Comparison of ENCODE assay signal across 13 mouse cellular contexts in genomic region chr4:97990431-97990830, GRCm38 (mm10).
DNase-seq lines count a peak whose midpoint lies in the region; ATAC-seq and TF ChIP-seq lines count a peak whose summit lies in the region.
"Had no signal": no experiment of that assay in that cellular context is flagged by ENCODE, and none has a peak within 500 bp of the region (broad histone marks: within the 10 kb centered on the region; RNA-seq: fewer than 3 reads in every experiment).

No protein-coding gene starts in this region.

- 20% methylated on average over 5 of the region's 5 CpGs for WGBS in heart, embryonic 14.5 days
- 83% methylated on average over 5 of the region's 5 CpGs for WGBS in forebrain, embryonic 11.5 days
- whole genome bisulfite sequencing in midbrain, postnatal 0 days = 72% methylated on average over 5 of the region's 5 CpGs
- WGBS in liver, postnatal 0 days (ENCODE audit: insufficient replicate concordance) = 53% methylated on average over 5 of the region's 5 CpGs

- no peak for TF ChIP-seq CTCF in midbrain, postnatal 0 days (IDR thresholded peaks at IDR 0.05)
- TF ChIP-seq CTCF in liver, postnatal 0 days (IDR thresholded peaks at IDR 0.05; ENCODE audit: low read depth) = no peak

- H3K27me3 ChIP-seq in heart, embryonic 14.5 days (ENCODE audit: control insufficient read depth, insufficient read depth, low read length) = no peaks in the 10 kb centered on the region
- H3K27me3 ChIP-seq in forebrain, embryonic 11.5 days (ENCODE audit: control insufficient read depth, insufficient read depth, low read length) = no peaks in the 10 kb centered on the region
- no peaks in the 10 kb centered on the region for H3K27me3 ChIP-seq in midbrain, postnatal 0 days (ENCODE audit: insufficient read depth, low read length)
- H3K27me3 ChIP-seq in liver, postnatal 0 days (ENCODE audit: insufficient read depth, low read length) = no peaks in the 10 kb centered on the region
- H3K27me3 ChIP-seq: forebrain, embryonic 12.5 days; hindbrain, embryonic 13.5 days; lung, embryonic 15.5 days had no signal

- no peak; the same call in 1 of the 2 replicates for TF ChIP-seq EP300 in liver, postnatal 0 days (IDR thresholded peaks at IDR 0.05; ENCODE audit: low read depth)

- H3K9ac ChIP-seq in heart, embryonic 14.5 days (ENCODE audit: low read length) = no peak overlapping the region
- no peak overlapping the region for H3K9ac ChIP-seq in forebrain, embryonic 11.5 days (ENCODE audit: low read length)
- H3K9ac ChIP-seq in midbrain, postnatal 0 days (replicated peaks; ENCODE audit: low read length, poor library complexity, severe bottlenecking) = no peak overlapping the region
- no peak overlapping the region for H3K9ac ChIP-seq in liver, postnatal 0 days (replicated peaks)
- H3K9ac ChIP-seq: forebrain, embryonic 12.5 days; hindbrain, embryonic 13.5 days; lung, embryonic 15.5 days had no signal

- peaks cover 19 to 35% of the 10 kb centered on the region in 2 experiments for H3K4me1 ChIP-seq in heart, embryonic 14.5 days (ENCODE audit: control insufficient read depth in 2 of 2, insufficient read depth in 2 of 2, low read length in 2 of 2)
- peaks cover 3% of the 10 kb centered on the region; the same call in 1 of the 2 replicates for H3K4me1 ChIP-seq in forebrain, embryonic 11.5 days (replicated peaks; ENCODE audit: control insufficient read depth, insufficient read depth, low read length)
- no peaks in the 10 kb centered on the region for H3K4me1 ChIP-seq in midbrain, postnatal 0 days (ENCODE audit: insufficient read depth, low read length)
- H3K4me1 ChIP-seq in liver, postnatal 0 days (ENCODE audit: insufficient read depth) = peaks cover 9% of the 10 kb centered on the region

- no peak overlapping the region for H3K4me3 ChIP-seq in heart, embryonic 14.5 days (ENCODE audit: control insufficient read depth in 1 of 2, insufficient read depth in 1 of 2, low read depth in 1 of 2, low read length in 2 of 2)
- H3K4me3 ChIP-seq in forebrain, embryonic 11.5 days (ENCODE audit: low read depth, low read length) = no peak overlapping the region
- H3K4me3 ChIP-seq in midbrain, postnatal 0 days (ENCODE audit: low read depth, low read length) = no peak overlapping the region
- H3K4me3 ChIP-seq in liver, postnatal 0 days (ENCODE audit: low read depth, low read length) = no peak overlapping the region
- H3K4me3 ChIP-seq: forebrain, embryonic 12.5 days; hindbrain, embryonic 13.5 days; lung, embryonic 15.5 days; myocyte had no signal

- DNase-seq in gastrocnemius, postnatal 25 days = peak; percentile 25
- no peak for DNase-seq in gastrocnemius, postnatal 4 days (ENCODE audit: low spot score in 2 of 2)
- peak; percentile 54 for DNase-seq in embryo, embryonic 10.5 days (ENCODE audit: low spot score)
- peak; percentile 33 for DNase-seq in lung, postnatal 14 days
- no peak for DNase-seq in forebrain, embryonic 11.5 days (ENCODE audit: low spot score)
- DNase-seq in midbrain, postnatal 0 days (ENCODE audit: low spot score) = no peak
- no peak for DNase-seq in liver, postnatal 0 days
- DNase-seq: right cerebral cortex, adult 18-20 months had no signal

- peak overlapping the region; percentile 20 to 72 for H3K27ac ChIP-seq in heart, embryonic 14.5 days (replicated peaks in 1 of 2; ENCODE audit: control insufficient read depth in 1 of 2, insufficient read depth in 1 of 2, low read depth in 2 of 2, low read length in 2 of 2)
- H3K27ac ChIP-seq in forebrain, embryonic 11.5 days (ENCODE audit: low read depth, low read length) = no peak overlapping the region
- H3K27ac ChIP-seq in midbrain, postnatal 0 days (ENCODE audit: low read depth, low read length) = no peak overlapping the region
- H3K27ac ChIP-seq in liver, postnatal 0 days (ENCODE audit: low read depth) = no peak overlapping the region
- H3K27ac ChIP-seq: forebrain, embryonic 12.5 days; hindbrain, embryonic 13.5 days; lung, embryonic 15.5 days had no signal

- no peaks in the 10 kb centered on the region for H3K9me3 ChIP-seq in heart, embryonic 14.5 days (ENCODE audit: control insufficient read depth, low read length)
- no peaks in the 10 kb centered on the region for H3K9me3 ChIP-seq in forebrain, embryonic 11.5 days (ENCODE audit: control insufficient read depth, low read length)
- H3K9me3 ChIP-seq in midbrain, postnatal 0 days (ENCODE audit: low read length) = no peaks in the 10 kb centered on the region
- no peaks in the 10 kb centered on the region for H3K9me3 ChIP-seq in liver, postnatal 0 days (ENCODE audit: low read length)
- H3K9me3 ChIP-seq: forebrain, embryonic 12.5 days; hindbrain, embryonic 13.5 days; lung, embryonic 15.5 days had no signal

- H3K36me3 ChIP-seq in heart, embryonic 14.5 days (ENCODE audit: control insufficient read depth, insufficient read depth, low read length) = no peaks in the 10 kb centered on the region
- H3K36me3 ChIP-seq in forebrain, embryonic 11.5 days (ENCODE audit: control insufficient read depth, insufficient read depth, low read length) = no peaks in the 10 kb centered on the region
- H3K36me3 ChIP-seq in midbrain, postnatal 0 days (ENCODE audit: insufficient read depth, low read length) = no peaks in the 10 kb centered on the region
- H3K36me3 ChIP-seq in liver, postnatal 0 days (replicated peaks; ENCODE audit: insufficient read depth, low read length) = no peaks in the 10 kb centered on the region
- H3K36me3 ChIP-seq: hindbrain, embryonic 13.5 days; lung, embryonic 15.5 days had no signal

- H3K4me2 ChIP-seq in heart, embryonic 14.5 days (ENCODE audit: low read length) = peak overlapping the region; percentile 18; the same call in 1 of the 2 replicates
- no peak overlapping the region for H3K4me2 ChIP-seq in forebrain, embryonic 11.5 days (ENCODE audit: low read depth, low read length, severe bottlenecking)
- H3K4me2 ChIP-seq in midbrain, postnatal 0 days (ENCODE audit: low read depth, low read length, poor library complexity, severe bottlenecking) = no peak overlapping the region
- no peak overlapping the region for H3K4me2 ChIP-seq in liver, postnatal 0 days (ENCODE audit: low read depth, low read length)
- H3K4me2 ChIP-seq: forebrain, embryonic 12.5 days; hindbrain, embryonic 13.5 days; lung, embryonic 15.5 days had no signal

- ATAC-seq in heart, embryonic 14.5 days (ENCODE audit: insufficient number of reproducible peaks, insufficient read depth, low FRiP score, low read depth) = no peak; the same call in 1 of the 2 replicates
- no peak for ATAC-seq in forebrain, embryonic 11.5 days (replicated peaks; ENCODE audit: low FRiP score)
- ATAC-seq in midbrain, postnatal 0 days (ENCODE audit: low FRiP score) = no peak
- ATAC-seq in liver, postnatal 0 days = no peak

Comparison
In these comparisons a context has a peak if more than half of its experiments do, and no peak if none do; other contexts are left out.
1. DNase-seq: peak in gastrocnemius, postnatal 25 days (single experiment), embryo, embryonic 10.5 days (single experiment) and lung, postnatal 14 days (single experiment); none in gastrocnemius, postnatal 4 days (0 of 2), forebrain, embryonic 11.5 days (single experiment), midbrain, postnatal 0 days (single experiment) and liver, postnatal 0 days (single experiment).
2. H3K27ac ChIP-seq: peak in heart, embryonic 14.5 days (2 of 2); none in forebrain, embryonic 11.5 days (single experiment), midbrain, postnatal 0 days (single experiment) and liver, postnatal 0 days (single experiment).